Mouse (Mus musculus) lung, adult 18-20 months (tissue): ENCODE results near the gene Ubald1.

ENCODE experiments used
- DNase-seq, 2 experiments: peaks; one replicate each; pipeline ENCODE4 v3.0.0; 2022; ENCODE audit warnings: mixed read lengths in 2 of 2

The Ubald1 gene

GRCm38 (mm10) chr16:4880136-4880825, at the start of gene Ubald1:
Gene Ubald1 (minus strand): TSS chr16:4880315.
- DNase-seq, result peak; percentile 98 to 99

DNA sequence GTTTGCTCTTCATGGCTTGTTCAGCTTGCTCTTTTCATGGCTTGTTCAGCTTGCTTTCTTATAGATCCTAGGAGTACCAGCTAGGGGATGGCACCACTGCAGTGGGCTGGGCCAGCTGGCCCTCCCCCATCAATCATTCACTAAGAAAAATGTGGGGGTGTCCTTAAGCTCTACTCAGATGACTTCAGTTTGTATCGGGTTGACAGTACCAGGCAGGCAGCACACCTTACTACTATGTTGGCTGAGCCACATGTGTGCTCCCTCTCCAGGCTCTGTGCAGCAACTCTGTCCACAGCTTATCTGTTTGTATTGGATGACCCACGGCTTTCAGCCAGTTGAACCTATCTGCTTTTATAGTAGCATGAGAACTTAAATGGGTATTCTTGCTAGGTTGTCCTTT, 48.4 kb upstream of the Ubald1 start:
- DNase-seq, result no peak

- DNase-seq, result no peak
These were observed 47.9 kb upstream of the Ubald1 start for GRCm38 (mm10) chr16:4927967-4928366.

DNA sequence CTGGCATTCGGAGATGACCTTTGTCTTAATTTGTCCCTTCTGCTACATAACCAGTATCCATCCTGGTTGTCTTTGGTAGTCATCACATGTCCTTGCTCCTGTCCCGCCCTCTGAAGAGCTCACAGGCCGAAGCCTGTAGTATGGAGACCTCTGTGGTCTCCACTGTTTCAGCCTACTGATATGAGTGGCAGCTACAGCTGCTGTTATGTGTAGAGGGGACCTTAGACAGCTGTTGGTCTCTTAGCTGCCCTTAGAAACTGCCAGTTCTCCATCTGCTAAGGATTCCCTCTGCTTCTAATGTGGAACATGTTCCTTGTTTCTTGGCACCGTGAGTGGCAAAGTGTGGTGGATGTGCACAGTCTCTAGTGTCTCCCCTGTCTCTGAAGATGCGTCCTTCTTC, 43.9 kb upstream of the Ubald1 start:
- DNase-seq, result no peak

- DNase-seq, result no peak
These were observed 42.4 kb upstream of the Ubald1 start for GRCm38 (mm10) chr16:4922481-4922880.

DNA sequence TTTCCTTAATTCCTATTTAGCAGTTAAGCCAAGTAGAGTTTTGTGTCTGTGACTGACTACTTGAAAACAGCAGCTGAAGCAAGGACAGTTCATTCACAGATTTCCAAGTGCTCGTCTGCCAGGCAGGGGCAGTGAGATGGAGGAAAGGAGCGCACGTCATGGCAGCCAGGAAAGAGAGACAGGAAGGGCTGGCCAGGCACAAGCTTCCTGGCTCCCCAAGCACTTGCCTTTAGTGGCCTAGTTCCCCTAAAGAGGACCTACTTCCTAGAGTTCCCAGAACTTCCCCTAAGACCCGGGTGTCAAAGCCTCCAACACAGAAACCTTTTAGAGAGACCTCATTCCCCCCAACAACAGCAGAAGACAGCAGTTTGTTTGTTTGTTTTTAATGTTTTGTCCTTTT, 40.4 kb upstream of the Ubald1 start:
- DNase-seq, result peak in 1 of 2 experiments; percentile 32

DNA sequence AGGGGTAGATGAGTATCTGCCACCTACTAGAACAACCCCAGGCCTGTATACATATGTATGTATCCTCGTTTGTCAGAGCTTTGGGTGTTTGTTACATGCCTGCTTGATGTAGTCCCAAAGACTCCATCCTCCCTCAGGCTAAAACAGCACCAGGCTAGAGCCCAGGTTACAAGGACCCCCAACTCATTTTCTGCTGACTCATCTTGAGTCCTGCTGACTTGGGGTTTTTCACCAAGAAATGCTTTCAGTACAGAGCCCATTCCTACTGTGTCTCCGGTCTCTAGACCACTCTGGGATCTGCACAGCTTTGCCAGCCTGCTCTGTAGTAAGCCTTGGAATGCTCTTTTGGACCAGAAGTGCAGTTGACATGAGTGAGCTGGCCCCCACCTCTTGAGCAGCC, 36.5 kb upstream of the Ubald1 start:
- no peak for DNase-seq

- no peak for DNase-seq
These were observed 35.8 kb upstream of the Ubald1 start for GRCm38 (mm10) chr16:4915931-4916330.

- DNase-seq, result peak; percentile 90 to 93
These were observed 33.9 kb upstream of the Ubald1 start for GRCm38 (mm10) chr16:4913783-4914735.

GRCm38 (mm10) chr16:4912907-4913782, 33.0 kb upstream of the Ubald1 start:
- peak in 1 of 2 experiments; percentile 30 for DNase-seq

- DNase-seq, result no peak
These were observed 32.0 kb upstream of the Ubald1 start for GRCm38 (mm10) chr16:4912074-4912648.

DNA sequence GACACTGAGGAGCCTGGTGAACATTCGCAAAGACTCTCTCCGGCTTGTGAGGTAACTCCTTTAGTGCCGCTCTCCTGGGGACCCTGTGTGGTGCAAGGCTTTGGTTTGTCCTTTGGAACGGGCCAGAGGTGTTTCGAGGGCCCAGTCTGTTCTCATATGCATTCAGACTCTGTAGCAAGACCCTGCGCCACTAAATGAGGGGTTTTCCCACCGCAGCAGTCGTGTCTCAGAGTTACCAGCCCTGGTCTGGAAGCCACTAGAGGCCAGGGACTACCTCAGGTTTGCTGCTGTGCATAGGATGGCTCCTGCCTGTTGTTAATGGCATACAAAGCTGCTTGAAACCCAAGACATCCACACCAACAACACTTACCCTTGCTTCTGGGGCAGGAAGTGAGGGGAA, 30.6 kb upstream of the Ubald1 start:
- DNase-seq, result no peak

GRCm38 (mm10) chr16:4909745-4910144, 29.6 kb upstream of the Ubald1 start:
- DNase-seq, result no peak

DNA sequence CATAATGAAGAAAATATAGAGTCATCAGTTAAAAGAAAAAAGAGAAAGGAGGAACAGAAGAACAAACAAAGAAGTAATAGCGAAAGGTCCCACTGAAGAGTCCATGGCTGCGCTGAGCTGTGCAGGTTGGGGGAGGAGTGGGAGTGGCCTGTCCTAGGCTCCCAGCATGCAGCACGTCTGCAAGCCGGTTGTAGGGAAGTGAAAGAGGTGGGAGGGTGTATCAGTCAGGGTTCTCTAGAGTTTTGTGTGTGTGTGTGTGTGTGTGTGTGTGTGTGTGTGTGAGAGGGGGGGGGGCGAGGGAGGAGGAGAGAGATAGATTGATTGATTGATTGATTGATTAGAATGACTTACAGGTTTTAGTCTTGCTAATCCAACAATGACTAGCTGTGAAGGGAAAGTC, 27.9 kb upstream of the Ubald1 start:
- peak; percentile 35 to 44 for DNase-seq

- DNase-seq, result no peak
These were observed 27.3 kb upstream of the Ubald1 start for GRCm38 (mm10) chr16:4907386-4907785.

DNA sequence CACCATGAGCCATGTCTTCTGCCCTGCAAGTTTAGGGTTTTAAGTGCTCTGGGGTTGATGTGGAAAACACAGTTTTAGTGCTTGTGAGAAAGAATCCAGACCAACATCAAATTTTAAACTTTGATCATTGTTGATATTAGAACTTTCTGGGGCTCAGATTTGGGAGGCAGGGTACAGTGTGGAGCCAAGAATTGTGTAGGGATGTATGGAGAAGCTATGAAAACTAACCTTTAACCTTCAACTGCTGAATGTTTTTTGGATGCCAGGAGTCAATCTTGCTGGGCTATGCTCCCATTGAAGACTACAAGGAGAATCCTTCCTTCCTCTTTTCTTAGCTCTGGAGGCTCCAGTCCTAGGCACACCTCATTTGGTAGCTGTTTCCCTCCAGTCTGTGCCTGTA, 26.4 kb upstream of the Ubald1 start:
- no peak for DNase-seq

GRCm38 (mm10) chr16:4905591-4905990, 25.5 kb upstream of the Ubald1 start:
- no peak for DNase-seq

- DNase-seq, result no peak
These were observed 24.8 kb upstream of the Ubald1 start for GRCm38 (mm10) chr16:4904878-4905277.

DNA sequence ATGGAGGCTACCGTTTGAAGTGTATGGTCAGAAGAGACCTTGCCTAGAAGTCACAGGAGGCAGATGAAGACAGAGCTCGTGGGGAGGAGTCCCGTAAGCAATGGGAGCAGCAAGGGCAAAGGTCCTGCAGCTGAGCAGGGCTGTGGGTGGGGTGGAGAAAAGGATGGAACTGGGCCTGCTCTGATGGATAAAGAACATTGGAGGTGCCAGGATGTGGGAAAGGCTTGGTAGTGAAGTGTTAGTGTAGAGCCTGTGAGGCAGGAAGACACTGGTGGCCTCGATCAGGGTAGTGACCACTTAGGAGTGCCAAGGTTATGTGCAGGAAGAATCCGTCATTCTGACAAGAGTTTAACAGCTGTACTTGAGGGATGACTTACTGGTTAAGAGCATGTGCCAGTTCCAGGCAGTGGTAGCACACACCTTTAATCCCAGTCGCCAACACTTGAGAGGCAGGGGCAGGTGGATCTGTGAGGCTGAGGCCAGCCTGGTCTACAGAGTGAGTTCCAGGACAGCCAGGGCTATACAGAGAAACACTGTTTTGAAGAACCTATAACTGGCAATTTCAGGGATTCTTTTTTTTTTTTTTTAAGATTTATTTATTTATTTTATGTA, 23.5 kb upstream of the Ubald1 start:
- DNase-seq, result peak in 1 of 2 experiments; percentile 4

GRCm38 (mm10) chr16:4902390-4902789, 22.3 kb upstream of the Ubald1 start:
- no peak for DNase-seq

DNA sequence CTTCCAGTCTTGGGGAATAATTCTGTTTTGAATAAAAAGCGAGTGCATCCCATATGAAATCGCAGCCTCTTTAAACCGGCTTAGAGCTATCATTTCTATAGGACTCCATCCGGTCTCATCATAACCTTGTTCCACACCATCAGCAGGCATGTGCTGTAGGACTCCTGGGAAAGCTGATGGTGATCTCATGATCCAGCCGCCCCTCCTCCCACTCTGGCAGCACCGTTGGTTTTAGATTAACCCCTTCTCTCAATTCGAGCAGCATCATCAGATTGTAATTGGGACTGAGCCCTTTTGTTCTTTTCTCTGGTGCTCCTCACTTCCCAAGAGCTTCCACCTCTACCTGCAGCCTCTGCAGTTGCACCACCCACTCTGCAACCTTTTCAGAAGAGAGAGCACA, 21.1 kb upstream of the Ubald1 start:
- no peak for DNase-seq

DNA sequence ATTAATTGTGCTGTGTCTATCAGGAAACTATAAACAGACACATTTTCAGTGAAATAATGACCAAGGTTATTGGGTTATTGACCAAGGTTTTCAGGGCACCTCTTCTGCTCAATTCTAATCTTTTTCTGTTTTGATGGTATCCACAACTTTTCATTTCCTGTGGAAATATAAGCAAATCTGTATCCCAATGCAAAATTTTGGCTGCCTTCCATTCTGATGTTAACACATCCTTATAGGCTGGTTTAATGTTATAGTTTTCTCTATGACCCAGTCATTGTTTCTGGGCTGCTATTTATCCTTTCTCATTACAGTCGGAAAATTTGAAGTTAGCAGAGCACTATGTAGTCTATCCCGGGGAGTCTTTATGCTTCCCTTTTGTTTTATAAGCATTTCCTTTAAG, 19.6 kb upstream of the Ubald1 start:
- no peak for DNase-seq
